Mouse (Mus musculus): Measurements from ENCODE around the gene Lypla2. TPM values are rescaled to one million over a fixed set of nuclear protein-coding genes. Genes with fewer than 3 reads are reported as not detected.
"Not testable (repeated sequence)": the region's sequence is repeated elsewhere in the genome, so short reads cannot be mapped to it uniquely, and the experiment has no call there.

Gene Lypla2
- total RNA-seq, 2 experiments from 2014 or later, result 87.0 to 88.6 TPM

DNA sequence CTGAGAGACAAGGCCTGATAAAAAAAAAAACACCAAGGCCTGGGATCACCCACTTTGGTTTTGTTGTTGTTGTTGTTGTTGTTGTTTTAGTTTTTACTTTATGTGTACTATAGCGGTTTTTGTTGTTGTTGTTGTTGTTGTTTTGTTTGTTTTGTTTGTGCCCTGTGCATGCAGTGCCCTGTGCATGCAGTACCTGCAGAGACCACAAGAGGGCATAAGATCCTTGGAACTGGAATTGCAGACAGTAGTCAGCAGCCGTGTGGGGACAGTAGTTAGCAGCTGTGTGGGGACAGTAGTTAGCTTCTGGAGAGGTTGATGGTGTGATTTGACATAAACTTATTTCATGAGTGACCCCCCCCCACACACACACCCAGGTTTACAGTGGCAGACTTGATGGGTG is 18.2 kb downstream of the Lypla2 start:
- DNase-seq (ENCODE audit: low spot score in 2 of 2), result peak; percentile 64 to 67
- intact Hi-C loops (cut with DNase I), result no loop called here

- intact Hi-C loops (cut with DNase I), result no loop called here
- DNase-seq (ENCODE audit: low spot score in 2 of 2), result no peak
Observed at GRCm38 (mm10) chr4:135953179-135953578, 19.2 kb downstream of the Lypla2 start.

- DNase-seq (ENCODE audit: low spot score in 2 of 2), result no peak
- intact Hi-C loops (cut with DNase I), result no loop called here
Observed at GRCm38 (mm10) chr4:135951505-135951904, 20.9 kb downstream of the Lypla2 start.

DNA sequence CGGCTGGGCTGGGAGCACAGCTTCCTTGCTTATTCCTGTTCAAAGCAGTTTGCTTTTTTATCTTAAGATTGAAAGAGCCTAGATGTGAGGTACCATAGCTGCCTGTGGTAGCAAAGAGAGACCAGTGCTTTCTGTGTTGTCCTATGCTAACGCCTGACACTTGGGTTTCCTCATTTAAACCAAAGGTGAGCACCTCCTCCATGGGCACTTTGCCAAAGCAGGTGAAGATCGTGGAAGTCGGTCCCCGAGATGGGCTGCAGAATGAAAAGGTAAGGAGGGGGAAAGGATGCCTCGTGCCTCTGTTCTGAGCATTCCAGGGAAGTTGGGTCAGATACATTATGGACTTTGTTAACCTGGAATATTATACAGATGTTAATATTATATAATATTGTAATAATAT is 22.1 kb downstream of the Lypla2 start:
- intact Hi-C loops (cut with DNase I), result no loop called here
- DNase-seq (ENCODE audit: low spot score in 2 of 2), result no peak

- intact Hi-C loops (cut with DNase I), result no loop called here
- no peak for DNase-seq (ENCODE audit: low spot score in 2 of 2)
Observed at GRCm38 (mm10) chr4:135949911-135950310, 22.5 kb downstream of the Lypla2 start.

DNA sequence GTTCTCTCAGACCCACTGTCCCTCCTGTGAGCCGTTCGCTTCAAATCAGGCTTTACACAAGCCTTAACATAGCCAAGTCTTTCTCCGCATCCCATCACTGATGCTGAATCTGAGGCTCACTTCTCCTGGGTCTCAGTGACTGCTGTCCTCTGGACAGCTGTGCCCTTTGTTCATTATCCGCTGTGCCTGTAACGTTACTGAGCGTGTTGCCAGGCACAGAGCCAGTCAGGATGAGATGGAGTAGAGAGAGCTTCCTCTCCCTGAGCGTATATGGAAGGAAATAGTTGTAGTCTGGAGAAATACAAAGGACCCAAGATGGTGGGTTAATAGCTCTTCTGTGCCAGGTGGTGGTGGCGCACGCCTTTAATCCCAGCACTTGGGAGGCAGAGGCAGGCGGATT is 23.0 kb downstream of the Lypla2 start:
- intact Hi-C loops (cut with DNase I), result no loop called here
- DNase-seq (ENCODE audit: low spot score in 2 of 2), result no peak

GRCm38 (mm10) chr4:135948142-135948541 is 24.3 kb downstream of the Lypla2 start:
- DNase-seq (ENCODE audit: low spot score in 2 of 2), result no peak
- intact Hi-C loops (cut with DNase I), result no loop called here

- peak in 1 of 2 experiments; percentile 47 for DNase-seq (ENCODE audit: low spot score in 2 of 2)
- intact Hi-C loops (cut with DNase I), result no loop called here
Observed at GRCm38 (mm10) chr4:135946659-135947301, 25.6 kb downstream of the Lypla2 start.

DNA sequence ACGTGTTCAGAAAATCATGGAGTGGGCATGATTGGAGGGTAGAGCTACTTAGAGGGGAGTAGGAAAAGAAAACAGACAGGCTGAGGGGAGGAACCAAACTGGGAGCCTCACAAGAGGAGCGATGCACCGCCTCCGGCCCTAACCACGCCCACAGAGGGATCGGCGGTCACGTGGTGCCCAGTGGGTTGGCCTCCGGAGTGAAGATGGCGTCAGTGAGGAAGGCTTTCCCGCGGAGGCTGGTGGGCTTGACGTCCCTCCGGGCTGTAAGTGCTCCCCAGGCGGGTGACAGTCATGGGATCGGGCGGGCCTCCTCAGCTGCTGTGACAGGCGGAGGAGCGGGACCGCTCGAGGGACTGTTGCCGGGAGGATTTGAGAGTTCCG is 26.2 kb downstream of the Lypla2 start, which contains the start of gene Hmgcl:
Hmgcl (plus strand) TSS at position 171 of the 381 bp plus-strand sequence.
- DNase-seq (ENCODE audit: low spot score in 2 of 2), result peak; percentile 93 to 97
- intact Hi-C loops (cut with DNase I), result no loop called here

GRCm38 (mm10) chr4:135945706-135946105 is 26.7 kb downstream of the Lypla2 start:
- intact Hi-C loops (cut with DNase I), result no loop called here

DNA sequence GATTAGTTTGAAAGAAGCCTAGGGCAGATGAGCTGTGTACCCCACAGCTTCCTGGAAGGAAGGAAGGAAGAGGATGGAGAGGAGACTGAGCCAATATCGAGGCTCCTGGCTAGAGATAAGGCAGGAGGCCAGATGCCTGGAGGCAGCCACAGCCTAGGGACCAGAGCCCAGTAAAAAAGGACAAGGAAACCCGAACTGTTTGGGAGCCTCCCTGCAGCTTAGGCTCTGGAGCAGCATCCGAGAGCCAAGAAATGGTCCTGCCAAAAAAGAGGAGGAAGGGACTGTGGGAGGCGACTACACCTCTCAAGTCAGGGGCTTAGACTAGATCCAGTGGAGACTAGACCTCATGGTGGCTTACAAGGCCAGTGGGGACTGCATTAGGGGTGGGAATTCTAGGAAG is 29.0 kb downstream of the Lypla2 start:
- intact Hi-C loops (cut with DNase I), result no loop called here
- no peak for DNase-seq (ENCODE audit: low spot score in 2 of 2)

More at GRCm38 (mm10) chr4:135945706-135946105, 26.7 kb downstream of the Lypla2 start:
- no peak for DNase-seq (ENCODE audit: low spot score in 2 of 2)

DNA sequence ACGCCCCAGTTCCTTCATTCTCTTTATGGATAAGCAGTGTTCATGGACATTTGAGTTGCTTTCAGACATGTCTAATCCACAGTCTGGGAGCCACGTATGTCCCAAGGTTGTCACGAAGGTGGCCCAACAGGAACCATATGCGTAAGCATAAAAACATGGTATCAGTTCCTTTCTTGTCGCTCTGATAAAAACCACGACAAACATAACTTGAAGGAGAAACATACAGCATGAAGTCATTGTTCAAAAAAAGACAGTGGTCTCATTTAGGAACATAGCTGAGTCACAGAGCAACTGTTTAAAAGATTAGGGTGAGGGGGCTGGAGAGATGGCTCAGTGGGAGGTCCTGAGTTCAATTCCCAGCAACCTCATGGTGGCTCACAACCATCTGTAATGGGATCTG is 30.2 kb downstream of the Lypla2 start:
- intact Hi-C loops (cut with DNase I), result no loop called here
- no peak for DNase-seq (ENCODE audit: low spot score in 2 of 2)

- intact Hi-C loops (cut with DNase I); DNase-seq (ENCODE audit: low spot score in 2 of 2): not testable (repeated sequence)
Observed at GRCm38 (mm10) chr4:135941026-135941425, 31.4 kb downstream of the Lypla2 start.

DNA sequence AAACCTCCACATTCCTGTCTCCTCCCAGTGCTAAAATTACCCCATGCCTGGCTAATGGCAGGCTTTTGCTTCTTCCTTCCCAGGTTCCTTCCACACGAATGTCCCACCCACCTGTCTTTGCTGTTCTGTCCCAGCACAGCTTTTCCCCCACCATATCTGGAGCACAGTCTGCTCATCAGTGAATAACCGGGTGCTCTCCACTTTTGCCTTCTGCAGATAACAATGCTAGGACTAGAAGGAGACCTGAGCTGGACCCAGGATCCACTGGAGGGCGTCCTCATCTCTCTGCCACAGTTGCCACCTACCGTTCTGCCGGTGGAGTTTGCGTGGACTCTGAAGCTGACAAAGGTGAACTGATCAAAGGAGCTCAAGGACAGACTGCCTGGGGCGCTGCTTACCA is 33.6 kb downstream of the Lypla2 start:
- DNase-seq (ENCODE audit: low spot score in 2 of 2), result no peak
- intact Hi-C loops (cut with DNase I), result no loop called here

DNA sequence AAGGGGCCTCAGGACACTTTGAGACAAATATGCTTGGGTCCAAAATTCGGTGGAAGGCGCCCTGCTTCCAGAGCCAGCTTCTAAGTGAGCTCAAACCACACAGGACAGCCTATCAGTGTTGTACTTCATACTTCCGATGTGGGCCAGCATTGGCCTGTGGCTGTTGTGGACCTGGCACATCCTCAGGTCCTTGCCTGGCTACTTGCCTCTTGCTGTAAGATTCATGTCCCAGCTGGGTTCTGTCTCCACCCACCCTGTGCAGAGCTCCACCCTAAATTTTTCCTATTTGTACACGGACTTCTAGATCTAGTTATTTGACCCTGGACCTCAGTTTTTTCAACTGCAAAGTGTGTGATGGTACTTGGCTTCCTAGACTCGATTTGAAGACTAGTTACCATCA is 36.9 kb downstream of the Lypla2 start:
- intact Hi-C loops (cut with DNase I), result no loop called here
- no peak for DNase-seq (ENCODE audit: low spot score in 2 of 2)

DNA sequence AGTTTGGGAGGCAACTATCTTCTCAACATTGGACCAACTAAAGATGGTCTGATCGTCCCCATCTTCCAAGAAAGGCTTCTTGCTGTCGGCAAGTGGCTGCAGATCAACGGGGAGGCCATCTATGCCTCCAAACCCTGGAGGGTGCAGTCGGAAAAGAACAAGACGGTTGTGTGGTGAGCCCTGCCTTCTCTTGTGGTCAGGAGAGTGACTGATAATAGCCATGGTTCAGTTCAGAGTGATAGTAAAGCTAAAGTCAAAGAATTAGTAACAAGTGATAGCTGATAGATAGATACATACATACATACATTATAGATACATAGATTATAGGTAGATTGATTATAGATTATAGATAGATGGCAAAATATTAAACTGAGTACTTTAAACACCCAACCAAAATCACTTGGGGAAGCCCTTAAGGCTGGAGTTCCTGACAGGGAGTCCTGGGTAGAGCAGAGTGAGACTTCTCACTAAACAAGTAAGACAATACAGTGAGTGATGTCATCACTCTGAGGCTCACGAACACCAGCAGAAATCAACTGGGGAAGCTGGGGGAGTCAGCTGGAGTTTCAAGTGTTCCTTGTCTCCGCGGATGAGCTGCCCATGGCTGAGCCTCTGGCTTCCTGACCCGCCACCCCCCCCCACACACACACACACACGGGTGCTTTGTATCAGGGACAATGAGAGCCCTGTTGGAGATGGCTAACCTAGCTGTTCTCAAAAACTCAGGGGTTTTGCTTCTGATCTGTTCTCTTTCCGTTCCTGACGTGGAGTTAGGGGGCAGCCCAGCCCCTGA is 37.5 kb downstream of the Lypla2 start:
- DNase-seq (ENCODE audit: low spot score in 2 of 2), result no peak
- intact Hi-C loops (cut with DNase I), result loop anchor here (5.0 kb wide), 1 partner anchor 43 kb away; no protein-coding TSS in a partner anchor

DNA sequence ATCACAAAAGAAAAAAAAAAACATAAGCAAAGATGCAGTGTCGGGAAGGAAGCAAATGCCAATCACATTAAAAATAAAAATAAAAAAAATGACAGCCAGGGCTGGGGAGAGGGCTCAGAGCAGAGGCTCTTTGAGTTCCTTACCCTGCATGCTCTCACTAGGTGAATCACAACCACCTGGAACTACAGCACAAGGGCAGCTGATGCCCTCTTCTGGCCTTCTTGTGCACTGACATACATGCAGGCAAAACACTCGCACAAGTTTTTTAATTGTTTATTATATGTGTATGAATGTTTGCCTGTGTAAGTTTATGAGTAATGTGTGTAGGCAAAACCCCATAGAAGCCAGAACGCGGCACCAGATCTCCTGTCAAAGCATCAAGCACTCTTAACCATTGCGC is 40.6 kb downstream of the Lypla2 start:
- intact Hi-C loops (cut with DNase I), result loop anchor here (5.0 kb wide), 1 partner anchor 40 kb away; no protein-coding TSS in a partner anchor
- DNase-seq (ENCODE audit: low spot score in 2 of 2), result no peak

GRCm38 (mm10) chr4:135930239-135930638 is 42.2 kb downstream of the Lypla2 start:
- intact Hi-C loops (cut with DNase I), result loop anchor here (5.0 kb wide), 1 partner anchor 38 kb away; no protein-coding TSS in a partner anchor
- DNase-seq (ENCODE audit: low spot score in 2 of 2), result no peak

- intact Hi-C loops (cut with DNase I), result loop anchor here (5.0 kb wide), 1 partner anchor 38 kb away; no protein-coding TSS in a partner anchor
- DNase-seq (ENCODE audit: low spot score in 2 of 2), result no peak
Observed at GRCm38 (mm10) chr4:135929828-135930227, 42.6 kb downstream of the Lypla2 start.

GRCm38 (mm10) chr4:135929405-135929804 is 43.0 kb downstream of the Lypla2 start:
- intact Hi-C loops (cut with DNase I), result no loop called here
- no peak for DNase-seq (ENCODE audit: low spot score in 2 of 2)

DNA sequence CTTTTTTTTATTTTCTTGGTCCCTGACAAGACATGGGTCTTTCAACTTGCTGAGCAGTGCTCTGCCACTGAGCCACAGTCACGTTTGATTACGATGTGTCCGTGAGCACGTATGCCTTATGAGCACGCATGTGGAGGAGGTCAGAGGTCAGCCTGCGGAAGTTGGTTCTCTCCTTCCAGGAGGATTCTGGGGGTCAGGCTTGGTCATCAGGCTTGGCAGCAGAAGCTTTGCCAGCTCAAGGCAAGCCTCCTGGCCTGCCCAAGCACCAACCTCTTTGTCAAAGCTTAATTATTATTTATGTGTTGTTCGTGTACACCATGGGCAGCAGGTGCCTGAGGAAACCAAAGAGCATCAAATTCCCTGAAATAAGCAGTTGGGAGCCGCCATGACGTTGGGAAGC is 44.0 kb downstream of the Lypla2 start:
- intact Hi-C loops (cut with DNase I), result no loop called here
- DNase-seq (ENCODE audit: low spot score in 2 of 2), result no peak
